Mouse (Mus musculus) limb, embryonic 12.5 days (tissue): ENCODE data around the gene Ppp2r5e. TPM values are rescaled to one million over a fixed set of nuclear protein-coding genes. Genes with fewer than 3 reads are reported as not detected.

Experiments
- ATAC-seq: fragments of 200-750 bp; cut with Nextera tagmentation; 2 replicates; pipeline ENCODE4 v1.8.0; 2017; ENCODE audit warnings: low read depth, moderate TSS enrichment; ENCODE audit not compliant: insufficient number of reproducible peaks, insufficient read depth, low FRiP score, low TSS enrichment
- H3K27ac ChIP-seq: fragments of 300-500 bp; sonication (generic); 2 replicates; pipeline ENCODE4 v1.5.1; 2016; ENCODE audit warnings: mild to moderate bottlenecking, moderate library complexity
- H3K27me3 ChIP-seq: fragments of 300-500 bp; sonication (generic); 2 replicates; pipeline ENCODE4 v1.6.1; 2016; ENCODE audit warnings: mild to moderate bottlenecking, moderate library complexity
- H3K36me3 ChIP-seq: fragments of 300-500 bp; sonication (generic); 2 replicates; pipeline ENCODE4 v1.6.1; 2016; ENCODE audit warnings: mild to moderate bottlenecking, moderate library complexity
- H3K4me1 ChIP-seq: fragments of 300-500 bp; sonication (generic); replicated peaks from 2 replicates; pipeline ENCODE4 v1.6.1; 2016
- H3K4me2 ChIP-seq: fragments of 300-500 bp; sonication (generic); 2 replicates; pipeline ENCODE4 v1.6.1; 2016; ENCODE audit warnings: mild to moderate bottlenecking, moderate library complexity
- H3K4me3 ChIP-seq: fragments of 300-500 bp; sonication (generic); replicated peaks from 2 replicates; pipeline ENCODE4 v1.5.1; 2016; ENCODE audit warnings: mild to moderate bottlenecking
- H3K9ac ChIP-seq: fragments of 300-500 bp; sonication (generic); replicated peaks from 2 replicates; pipeline ENCODE4 v1.6.1; 2016; ENCODE audit warnings: mild to moderate bottlenecking, moderate library complexity
- H3K9me3 ChIP-seq: fragments of 300-500 bp; sonication (generic); 2 replicates; pipeline ENCODE4 v1.6.1; 2016; ENCODE audit warnings: mild to moderate bottlenecking, moderate library complexity
- WGBS: fragments of 180-500 bp; shearing (Covaris S2); methylation state at CpG from one replicate; pipeline ENCODE4 v1.1.7; 2016; 5-methylcytosine and 5-hydroxymethylcytosine counted together
- polyA plus RNA-seq: library from polyadenylated mRNA; unstranded; fragments of >200 nt; fragmentation: Nextera tagmentation; extraction: Ambion mirVana; gene quantifications from 2 replicates; pipeline ENCODE4 v1.2.1, GENCODE M21; 2016

Gene Ppp2r5e
- polyA plus RNA-seq, 1 experiment from 2014 or later = 18.8 TPM

GRCm38 (mm10) chr12:75615556-75615955, 19.5 kb upstream of the Ppp2r5e start:
- peak overlapping the region; percentile 61 for H3K4me2 ChIP-seq
- ATAC-seq = no peak

DNA sequence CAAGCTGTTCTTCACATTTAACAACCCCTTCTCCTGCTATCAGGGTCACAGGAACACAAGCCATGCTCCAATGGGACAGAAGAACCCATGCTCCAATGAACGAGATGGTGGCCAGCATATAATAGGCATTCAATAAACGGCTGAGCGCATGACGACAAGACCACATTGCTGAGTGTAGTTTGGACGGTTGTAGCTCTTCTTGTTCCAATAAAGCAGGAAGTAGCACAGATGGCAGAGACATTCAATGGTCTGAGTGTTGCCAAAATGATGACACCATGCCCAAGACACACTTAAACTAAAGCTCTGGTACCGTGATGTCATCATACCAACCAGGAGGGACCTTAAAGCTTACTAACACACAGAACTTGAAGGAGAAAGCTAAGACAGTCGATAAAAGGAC, 16.7 kb upstream of the Ppp2r5e start:
- H3K4me2 ChIP-seq = no peak overlapping the region
- no peaks in the 10 kb centered on the region; the same call in 1 of the 2 replicates for H3K27me3 ChIP-seq
- H3K27ac ChIP-seq = no peak overlapping the region
- ATAC-seq = no peak
- H3K4me1 ChIP-seq = peaks cover 7% of the 10 kb centered on the region; the same call in 1 of the 2 replicates
- H3K36me3 ChIP-seq = no peaks in the 10 kb centered on the region
- no peaks in the 10 kb centered on the region for H3K9me3 ChIP-seq
- no peak overlapping the region for H3K4me3 ChIP-seq
- 76% methylated on average over 7 of the region's 7 CpGs for WGBS
- no peak overlapping the region for H3K9ac ChIP-seq

More at GRCm38 (mm10) chr12:75615556-75615955, 19.5 kb upstream of the Ppp2r5e start:
- WGBS = 62% methylated on average over 3 of the region's 3 CpGs
- no peak overlapping the region for H3K27ac ChIP-seq
- no peaks in the 10 kb centered on the region; the same call in 1 of the 2 replicates for H3K27me3 ChIP-seq
- H3K36me3 ChIP-seq = no peaks in the 10 kb centered on the region
- peaks cover 7% of the 10 kb centered on the region; the same call in 1 of the 2 replicates for H3K4me1 ChIP-seq
- no peak overlapping the region for H3K4me3 ChIP-seq
- no peak overlapping the region for H3K9ac ChIP-seq
- 0 out of 2 replicates have a peak, but pooled peaks cover 2% of the 10 kb centered on the region for H3K9me3 ChIP-seq

DNA sequence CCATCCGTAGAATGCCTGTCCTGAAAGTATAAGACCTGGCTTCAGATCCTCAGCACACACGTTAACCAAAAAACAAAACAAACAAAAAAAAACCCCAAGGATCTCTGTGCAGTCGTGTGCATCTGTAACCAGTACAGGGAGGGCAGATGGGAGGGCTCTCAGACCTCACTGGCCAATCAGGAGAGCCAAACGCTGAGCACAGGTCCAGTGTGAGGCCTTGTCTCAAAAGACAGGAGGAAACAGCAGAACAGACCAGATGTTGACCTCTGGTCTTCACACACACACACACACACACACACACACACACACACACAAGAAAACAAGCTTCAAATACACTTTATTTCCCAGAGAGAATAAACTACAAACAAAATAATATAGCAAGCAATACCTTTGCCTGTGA, 3.4 kb upstream of the Ppp2r5e start:
- Histone ChIP-seq H3K4me3 (no peak overlapping the region), H3K4me2 (0 out of 2 replicates have a peak overlapping the region, but pooled peaks have one; percentile 10), H3K9me3 (no peaks in the 10 kb centered on the region), H3K27me3 (no peaks in the 10 kb centered on the region), H3K36me3 (no peaks in the 10 kb centered on the region), H3K27ac (no peak overlapping the region), H3K9ac (no peak overlapping the region), H3K4me1 (peaks cover 4% of the 10 kb centered on the region)
- 13% methylated on average over 4 of the region's 4 CpGs for WGBS
- peak; percentile 58; the same call in 1 of the 2 replicates for ATAC-seq

DNA sequence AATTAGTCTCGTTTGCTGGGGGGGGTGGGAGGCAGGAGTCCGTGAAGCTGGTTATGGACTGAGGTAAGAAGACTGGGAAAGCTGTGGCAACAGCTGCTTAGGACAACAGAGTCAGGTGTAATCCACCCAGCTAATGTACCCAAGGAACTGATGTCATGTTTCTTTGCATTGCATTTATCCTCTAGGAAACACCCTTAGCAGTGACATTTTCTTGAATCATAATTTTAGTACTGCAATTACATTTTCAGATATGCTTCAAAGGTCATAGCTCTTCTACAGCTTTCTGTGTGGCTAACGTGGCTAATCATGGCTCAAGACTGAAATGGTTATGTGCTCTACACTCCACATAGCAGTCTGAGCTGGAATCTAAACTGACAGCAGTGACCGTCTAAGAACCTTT, 2.9 kb upstream of the Ppp2r5e start:
- H3K4me1 ChIP-seq = peaks cover 9% of the 10 kb centered on the region
- H3K4me2 ChIP-seq = 0 out of 2 replicates have a peak overlapping the region, but pooled peaks have one; percentile 10
- H3K9ac ChIP-seq = no peak overlapping the region
- no peak overlapping the region for H3K4me3 ChIP-seq
- no peak for ATAC-seq
- H3K27me3 ChIP-seq = no peaks in the 10 kb centered on the region
- WGBS = 61% methylated on average over 4 of the region's 4 CpGs
- no peaks in the 10 kb centered on the region for H3K9me3 ChIP-seq
- H3K36me3 ChIP-seq = no peaks in the 10 kb centered on the region
- no peak overlapping the region for H3K27ac ChIP-seq

- no peak overlapping the region for H3K4me3 ChIP-seq
- no peak overlapping the region for H3K4me2 ChIP-seq
- no peak for ATAC-seq
- no peaks in the 10 kb centered on the region for H3K9me3 ChIP-seq
- H3K36me3 ChIP-seq = peaks cover 6% of the 10 kb centered on the region
- peaks cover 17% of the 10 kb centered on the region for H3K4me1 ChIP-seq
- H3K9ac ChIP-seq = no peak overlapping the region
- no peaks in the 10 kb centered on the region for H3K27me3 ChIP-seq
- H3K27ac ChIP-seq = no peak overlapping the region
- 80% methylated on average over 4 of the region's 4 CpGs for WGBS
Observed at GRCm38 (mm10) chr12:75597707-75598106, 1.7 kb upstream of the Ppp2r5e start.

GRCm38 (mm10) chr12:75595291-75596153, 523 bp downstream of the Ppp2r5e start:
- Histone ChIP-seq H3K36me3 (peaks cover 21% of the 10 kb centered on the region), H3K27ac (peak overlapping the region; percentile 96), H3K4me2 (peak overlapping the region; percentile 79), H3K4me1 (peaks cover 17% of the 10 kb centered on the region), H3K9me3 (no peaks in the 10 kb centered on the region), H3K4me3 (peak overlapping the region; percentile 99), H3K9ac (peak overlapping the region; percentile 96), H3K27me3 (no peaks in the 10 kb centered on the region)
- ATAC-seq = no peak
- WGBS = under 1% methylated on average over 76 of the region's 97 CpGs

DNA sequence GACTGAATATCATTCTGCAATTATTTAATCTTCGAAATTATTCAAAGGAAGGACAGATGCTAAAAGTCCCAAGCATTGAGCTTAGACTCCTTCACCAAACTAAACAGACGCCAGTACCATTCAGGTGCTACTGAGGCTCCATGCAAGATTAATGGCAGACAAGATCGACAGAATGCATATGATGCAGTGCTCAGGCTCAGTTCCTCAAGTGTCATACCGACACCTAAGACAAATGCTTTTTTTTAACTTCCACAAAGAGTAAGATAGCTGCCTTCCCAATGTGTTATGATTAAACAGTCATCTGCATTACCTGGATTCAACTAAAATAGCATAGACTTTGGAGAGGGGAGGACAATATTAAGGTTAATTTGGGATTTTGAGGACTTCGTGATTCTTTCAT, 1.6 kb downstream of the Ppp2r5e start:
- 55% methylated on average over 5 of the region's 5 CpGs for WGBS
- H3K9ac ChIP-seq = no peak overlapping the region
- H3K36me3 ChIP-seq = peaks cover 32% of the 10 kb centered on the region
- H3K27me3 ChIP-seq = no peaks in the 10 kb centered on the region
- peaks cover 17% of the 10 kb centered on the region for H3K4me1 ChIP-seq
- ATAC-seq = no peak
- H3K27ac ChIP-seq = no peak overlapping the region
- peak overlapping the region; percentile 79 for H3K4me2 ChIP-seq
- no peaks in the 10 kb centered on the region for H3K9me3 ChIP-seq
- H3K4me3 ChIP-seq = peak overlapping the region; percentile 99; the same call in 1 of the 2 replicates

DNA sequence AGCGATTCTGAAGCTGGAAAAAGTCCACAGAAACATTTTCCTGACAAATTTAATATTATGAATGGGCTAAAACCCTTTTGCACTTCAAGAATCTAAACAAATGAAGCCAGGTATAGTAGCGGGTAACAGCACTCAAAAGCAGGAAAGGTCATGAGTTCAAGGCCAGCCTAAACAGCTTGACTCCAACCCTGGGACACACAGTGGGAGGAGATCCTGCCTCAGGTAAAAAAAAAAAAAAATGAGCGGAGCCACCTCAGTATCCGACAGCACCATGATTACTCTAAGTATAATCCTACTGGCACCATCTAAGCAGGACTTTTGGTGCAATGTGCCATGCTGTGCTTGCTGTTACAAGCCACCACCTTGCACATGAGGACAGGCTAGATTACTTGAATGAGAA, 2.2 kb downstream of the Ppp2r5e start:
- H3K9ac ChIP-seq = no peak overlapping the region
- no peaks in the 10 kb centered on the region for H3K27me3 ChIP-seq
- WGBS = 74% methylated on average over 4 of the region's 4 CpGs
- H3K4me1 ChIP-seq = peaks cover 17% of the 10 kb centered on the region
- H3K4me2 ChIP-seq = peak overlapping the region; percentile 79
- H3K4me3 ChIP-seq = no peak overlapping the region
- H3K27ac ChIP-seq = no peak overlapping the region
- H3K9me3 ChIP-seq = no peaks in the 10 kb centered on the region
- H3K36me3 ChIP-seq = peaks cover 38% of the 10 kb centered on the region
- ATAC-seq = no peak

- Histone ChIP-seq H3K9ac (no peak overlapping the region), H3K36me3 (peaks cover 71% of the 10 kb centered on the region), H3K4me2 (no peak overlapping the region), H3K4me3 (no peak overlapping the region), H3K27me3 (no peaks in the 10 kb centered on the region), H3K4me1 (no peaks in the 10 kb centered on the region), H3K27ac (no peak overlapping the region), H3K9me3 (no peaks in the 10 kb centered on the region)
- no peak for ATAC-seq
Observed at GRCm38 (mm10) chr12:75587501-75587900, 8.5 kb downstream of the Ppp2r5e start.

DNA sequence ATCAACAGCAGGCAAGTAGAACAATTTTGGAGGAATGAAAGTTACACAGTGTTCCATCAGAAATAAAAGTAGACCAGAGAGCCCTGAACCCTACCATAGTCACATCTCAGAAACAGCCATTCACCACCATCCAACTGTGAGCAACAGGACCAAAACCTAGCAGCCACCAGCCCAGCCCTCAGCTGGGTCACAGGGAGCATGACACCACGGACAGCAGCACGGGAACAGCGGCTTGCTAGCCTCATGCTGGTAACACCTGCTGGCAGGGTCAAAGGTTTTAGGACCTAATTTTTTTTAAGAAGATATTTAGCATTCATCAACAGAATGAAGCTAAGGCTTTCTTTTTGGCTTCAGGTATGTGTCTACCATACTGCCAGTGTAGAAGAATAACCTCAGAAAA, 12.3 kb downstream of the Ppp2r5e start:
- Histone ChIP-seq H3K36me3 (peaks cover 50% of the 10 kb centered on the region), H3K27ac (no peak overlapping the region), H3K27me3 (no peaks in the 10 kb centered on the region), H3K9me3 (peaks cover 4% of the 10 kb centered on the region; the same call in 1 of the 2 replicates), H3K4me2 (no peak overlapping the region), H3K4me3 (no peak overlapping the region), H3K9ac (no peak overlapping the region), H3K4me1 (peaks cover 5% of the 10 kb centered on the region; the same call in 1 of the 2 replicates)
- 77% methylated on average over 3 of the region's 3 CpGs for WGBS
- ATAC-seq = no peak

- Histone ChIP-seq H3K4me1 (peaks cover 11% of the 10 kb centered on the region; the same call in 1 of the 2 replicates), H3K4me2 (no peak overlapping the region), H3K27me3 (no peaks in the 10 kb centered on the region), H3K9me3 (peaks cover 4% of the 10 kb centered on the region; the same call in 1 of the 2 replicates), H3K36me3 (peaks cover 23% of the 10 kb centered on the region), H3K4me3 (no peak overlapping the region), H3K27ac (no peak overlapping the region), H3K9ac (no peak overlapping the region)
- no peak for ATAC-seq
- WGBS = 91% methylated on average over 2 of the region's 2 CpGs
Observed at GRCm38 (mm10) chr12:75579076-75579475, 17.0 kb downstream of the Ppp2r5e start.
